Mouse (Mus musculus) cerebellum, adult 2 months (tissue): ENCODE results near the gene Slit3. TPM values are rescaled to one million over a fixed set of nuclear protein-coding genes. Genes with fewer than 3 reads are reported as not detected.

Experiments used
- DNase-seq, 2 experiments: peaks; one replicate each; pipeline ENCODE4 v3.0.0; 2021
- H3K27ac ChIP-seq: fragments of 200-500 bp; 2 replicates; pipeline ENCODE4 v1.5.1; 2012; ENCODE audit warnings: low read length, control low read depth, inconsistent platforms; ENCODE audit not compliant: insufficient read depth
- H3K27me3 ChIP-seq: fragments of 200-500 bp; 2 replicates; pipeline ENCODE4 v1.6.1; 2012; ENCODE audit warnings: inconsistent platforms, mild to moderate bottlenecking, low read length, moderate library complexity; ENCODE audit not compliant: control insufficient read depth, insufficient read depth
- H3K4me1 ChIP-seq: fragments of 200-500 bp; 2 replicates; pipeline ENCODE4 v1.6.1; 2011; ENCODE audit warnings: low read length; ENCODE audit not compliant: control insufficient read depth, insufficient read depth
- H3K4me3 ChIP-seq: fragments of 200-500 bp; replicated peaks from 2 replicates; pipeline ENCODE3; 2011; ENCODE audit warnings: mild to moderate bottlenecking, low read depth, low read length, control low read depth; ENCODE audit not compliant: insufficient read depth
- CTCF ChIP-seq: fragments of 200-500 bp; IDR thresholded peaks from 2 replicates; pipeline ENCODE4 v1.5.1; 2011; ENCODE audit warnings: low read depth, mild to moderate bottlenecking, control low read depth, low read length, moderate library complexity, borderline replicate concordance; ENCODE audit not compliant: insufficient read depth
- POLR2A ChIP-seq: fragments of 200-500 bp; IDR thresholded peaks from 2 replicates; pipeline ENCODE4 v1.6.1; 2011; ENCODE audit warnings: low read length, control low read depth, borderline replicate concordance; ENCODE audit not compliant: insufficient read depth
- WGBS: fragments of 180-500 bp; shearing (Covaris S2); methylation state at CpG from one replicate; pipeline ENCODE4 v1.1.7; 2018; 5-methylcytosine and 5-hydroxymethylcytosine counted together
- polyA plus RNA-seq: library from polyadenylated mRNA; depleted of rRNA; stranded (reverse); fragments of >200 nt; gene quantifications from 2 replicates; pipeline ENCODE4 v1.2.3, GENCODE M21; 2012

Slit3 gene
- polyA plus RNA-seq, 1 experiment: 10.0 TPM

- 46% methylated on average over 6 of the region's 6 CpGs for WGBS
- no peak for DNase-seq
- no peak overlapping the region for H3K27ac ChIP-seq
- H3K4me1 ChIP-seq: no peaks in the 10 kb centered on the region
- H3K27me3 ChIP-seq: no peaks in the 10 kb centered on the region
- no peak for TF ChIP-seq CTCF
- TF ChIP-seq POLR2A: no peak
- H3K4me3 ChIP-seq: no peak overlapping the region
Measured at GRCm38 (mm10) chr11:35687316-35687715, 566.3 kb downstream of the Slit3 start.

DNA sequence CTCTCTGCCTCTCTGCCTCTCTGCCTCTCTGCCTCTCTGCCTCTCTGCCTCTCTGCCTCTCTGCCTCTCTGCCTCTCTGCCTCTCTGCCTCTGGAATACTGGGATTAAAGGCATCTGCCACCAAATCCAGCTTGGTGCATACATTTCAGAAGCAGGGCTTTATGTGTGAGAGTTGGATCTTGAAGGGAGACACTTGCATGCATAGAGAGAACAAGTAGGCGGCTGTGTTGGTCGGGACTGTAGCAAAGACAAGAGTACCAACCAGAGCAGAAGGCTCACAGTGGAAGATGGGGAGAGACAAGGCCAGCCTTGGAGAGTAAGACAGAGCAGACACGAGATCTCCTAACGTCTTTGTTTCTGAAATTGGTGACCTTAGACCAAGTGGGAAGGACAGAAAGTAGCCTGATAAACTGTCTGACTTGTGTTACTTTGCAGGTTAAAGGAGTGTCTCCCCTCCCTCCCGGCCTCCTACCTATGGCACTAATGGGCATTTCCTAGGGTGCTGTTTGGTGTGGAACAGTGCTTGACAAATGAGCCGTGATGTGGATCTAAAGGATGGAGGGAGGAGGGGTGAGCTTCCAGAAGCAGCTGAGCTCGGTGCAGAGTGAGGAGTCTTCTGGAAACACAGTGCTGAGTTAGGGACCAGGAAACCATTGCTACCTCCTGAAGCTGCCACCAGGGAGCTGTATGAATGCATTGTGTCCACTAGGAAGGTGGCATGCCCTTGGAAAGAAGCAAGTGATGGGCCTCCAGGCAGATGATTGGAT lies 569.7 kb downstream of the Slit3 start:
- no peak overlapping the region for H3K4me3 ChIP-seq
- H3K4me1 ChIP-seq: no peaks in the 10 kb centered on the region
- TF ChIP-seq CTCF (no peak), POLR2A (no peak)
- 64% methylated on average over 7 of the region's 7 CpGs for WGBS
- H3K27me3 ChIP-seq: no peaks in the 10 kb centered on the region
- no peak overlapping the region for H3K27ac ChIP-seq
- no peak for DNase-seq

DNA sequence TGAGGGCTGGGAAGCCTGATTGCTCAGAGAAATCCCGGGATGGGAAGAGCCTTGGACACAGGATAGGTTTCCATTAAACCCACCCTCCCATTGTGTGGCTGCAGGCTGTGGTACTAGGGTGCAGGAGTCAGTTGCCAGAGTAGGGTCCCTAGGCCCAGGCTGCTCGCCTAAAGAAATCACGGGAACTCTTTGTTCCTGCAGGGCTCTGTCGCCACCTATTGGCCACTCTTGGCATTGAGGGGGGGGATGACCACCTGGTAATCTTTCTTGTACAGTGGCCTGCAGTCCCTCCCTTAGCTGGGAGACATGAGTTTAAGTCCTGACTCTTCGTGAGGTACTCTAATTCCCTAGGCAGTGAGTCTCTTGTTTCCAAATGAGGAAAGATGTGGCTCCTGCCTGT lies 572.1 kb downstream of the Slit3 start:
- Histone ChIP-seq H3K4me3 (no peak overlapping the region), H3K27ac (no peak overlapping the region), H3K27me3 (no peaks in the 10 kb centered on the region), H3K4me1 (no peaks in the 10 kb centered on the region)
- no peak for TF ChIP-seq POLR2A
- peak; percentile 82 for TF ChIP-seq CTCF
- whole genome bisulfite sequencing: 23% methylated on average over 5 of the region's 5 CpGs
- DNase-seq: peak; percentile 31 to 62

DNA sequence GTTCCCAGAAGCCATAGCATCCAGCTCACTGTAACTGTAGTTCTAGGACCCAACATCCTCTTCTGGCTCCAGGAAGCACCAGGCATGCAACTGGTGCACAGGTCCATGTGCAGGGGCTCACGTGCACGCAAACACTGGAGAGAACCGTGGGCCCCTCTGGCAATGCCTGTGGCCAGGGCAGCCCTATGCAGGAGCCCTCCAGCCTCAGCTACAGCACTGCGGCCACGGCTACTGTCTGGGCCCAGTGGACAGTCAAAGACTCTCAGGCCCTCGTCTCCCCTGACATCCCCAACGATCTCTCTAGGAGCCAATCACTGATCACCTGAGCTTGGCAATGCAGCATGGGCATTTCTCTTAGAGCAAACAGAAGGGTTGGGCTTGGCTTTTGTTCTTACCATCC lies 572.6 kb downstream of the Slit3 start:
- no peak overlapping the region for H3K27ac ChIP-seq
- TF ChIP-seq CTCF (no peak), POLR2A (no peak)
- no peaks in the 10 kb centered on the region for H3K4me1 ChIP-seq
- no peak overlapping the region for H3K4me3 ChIP-seq
- no peaks in the 10 kb centered on the region for H3K27me3 ChIP-seq
- DNase-seq: no peak
- WGBS: 84% methylated on average over 7 of the region's 7 CpGs

DNA sequence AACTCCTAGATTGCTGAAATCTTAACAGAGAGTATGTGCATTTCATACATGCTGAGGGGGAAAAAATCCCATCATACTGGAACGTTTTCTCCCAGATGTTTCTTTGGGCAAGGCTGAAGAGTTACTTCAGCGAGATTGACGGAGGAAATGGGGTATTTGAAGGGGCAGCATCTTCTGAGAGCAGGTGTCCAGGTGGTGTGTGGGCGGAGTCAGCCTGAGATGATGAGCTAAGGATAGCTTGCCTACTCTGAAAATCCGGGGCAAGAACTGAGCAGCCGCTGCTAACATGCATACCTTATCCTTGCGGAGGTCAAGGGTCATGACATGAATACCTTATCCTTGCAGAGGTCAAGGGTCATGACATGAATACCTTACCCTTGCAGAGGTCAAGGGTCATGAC lies 576.5 kb downstream of the Slit3 start:
- TF ChIP-seq CTCF: no peak
- no peak for TF ChIP-seq POLR2A
- DNase-seq: no peak
- no peak overlapping the region for H3K27ac ChIP-seq
- H3K4me1 ChIP-seq: no peaks in the 10 kb centered on the region
- H3K4me3 ChIP-seq: no peak overlapping the region
- 80% methylated on average over 7 of the region's 7 CpGs for whole genome bisulfite sequencing
- H3K27me3 ChIP-seq: no peaks in the 10 kb centered on the region

- no peaks in the 10 kb centered on the region for H3K27me3 ChIP-seq
- DNase-seq: no peak
- H3K4me1 ChIP-seq: no peaks in the 10 kb centered on the region
- no peak overlapping the region for H3K4me3 ChIP-seq
- H3K27ac ChIP-seq: no peak overlapping the region
- TF ChIP-seq CTCF (no peak), POLR2A (no peak)
- 74% methylated on average over 5 of the region's 5 CpGs for WGBS
Measured at GRCm38 (mm10) chr11:35698901-35699300, 577.9 kb downstream of the Slit3 start.

GRCm38 (mm10) chr11:35703471-35703870 lies 582.4 kb downstream of the Slit3 start:
- 76% methylated on average over 4 of the region's 4 CpGs for WGBS
- DNase-seq: no peak
- H3K4me1 ChIP-seq: peaks cover 6% of the 10 kb centered on the region
- H3K4me3 ChIP-seq: no peak overlapping the region
- no peak overlapping the region for H3K27ac ChIP-seq
- TF ChIP-seq CTCF: peak; percentile 38; the same call in 1 of the 2 replicates
- no peak for TF ChIP-seq POLR2A
- H3K27me3 ChIP-seq: no peaks in the 10 kb centered on the region

- peak; percentile 40 to 61 for DNase-seq
- Histone ChIP-seq H3K4me1 (peaks cover 6% of the 10 kb centered on the region), H3K27me3 (no peaks in the 10 kb centered on the region), H3K27ac (peak overlapping the region; percentile 39), H3K4me3 (no peak overlapping the region)
- 13% methylated on average over 13 of the region's 13 CpGs for WGBS
- TF ChIP-seq CTCF: no peak
- TF ChIP-seq POLR2A: no peak
Measured at GRCm38 (mm10) chr11:35704381-35704780, 583.4 kb downstream of the Slit3 start.

GRCm38 (mm10) chr11:35704927-35705326 lies 583.9 kb downstream of the Slit3 start:
- TF ChIP-seq POLR2A (no peak), CTCF (no peak)
- no peak for DNase-seq
- H3K4me3 ChIP-seq: no peak overlapping the region
- no peaks in the 10 kb centered on the region for H3K27me3 ChIP-seq
- 93% methylated on average over 5 of the region's 5 CpGs for WGBS
- no peak overlapping the region for H3K27ac ChIP-seq
- peaks cover 6% of the 10 kb centered on the region for H3K4me1 ChIP-seq
